Mouse (Mus musculus): ENCODE data around the gene Csk. TPM values are rescaled to one million over a fixed set of nuclear protein-coding genes. Genes with fewer than 3 reads are reported as not detected.

Gene Csk
- polyA plus RNA-seq, 1 experiment: 138 TPM

GRCm38 (mm10) chr9:57656631-57657350 is 3.4 kb upstream of the Csk start:
- no peak for DNase-seq (ENCODE audit: low read depth)
- TF ChIP-seq POLR2A (IDR thresholded peaks at IDR 0.05; ENCODE audit: borderline replicate concordance, extremely low read depth, insufficient read depth, insufficient read length, poor library complexity, severe bottlenecking) (no peak), CTCF (IDR thresholded peaks at IDR 0.05; ENCODE audit: borderline replicate concordance, extremely low read depth, insufficient read depth, insufficient read length) (no peak)

GRCm38 (mm10) chr9:57655749-57656148 is 2.3 kb upstream of the Csk start:
- peak; percentile 91 for TF ChIP-seq CTCF (IDR thresholded peaks at IDR 0.05; ENCODE audit: borderline replicate concordance, extremely low read depth, insufficient read depth, insufficient read length)
- TF ChIP-seq POLR2A (IDR thresholded peaks at IDR 0.05; ENCODE audit: borderline replicate concordance, extremely low read depth, insufficient read depth, insufficient read length, poor library complexity, severe bottlenecking): no peak
- peak; percentile 94 for DNase-seq (ENCODE audit: low read depth)

- DNase-seq (ENCODE audit: low read depth): no peak
- TF ChIP-seq CTCF (IDR thresholded peaks at IDR 0.05; ENCODE audit: borderline replicate concordance, extremely low read depth, insufficient read depth, insufficient read length) (no peak), POLR2A (IDR thresholded peaks at IDR 0.05; ENCODE audit: borderline replicate concordance, extremely low read depth, insufficient read depth, insufficient read length, poor library complexity, severe bottlenecking) (no peak)
These were observed 1.5 kb upstream of the Csk start for GRCm38 (mm10) chr9:57654966-57655365.

GRCm38 (mm10) chr9:57652855-57653254 is 576 bp downstream of the Csk start:
- TF ChIP-seq POLR2A (IDR thresholded peaks at IDR 0.05; ENCODE audit: borderline replicate concordance, extremely low read depth, insufficient read depth, insufficient read length, poor library complexity, severe bottlenecking) (no peak), CTCF (IDR thresholded peaks at IDR 0.05; ENCODE audit: borderline replicate concordance, extremely low read depth, insufficient read depth, insufficient read length) (no peak)
- DNase-seq (ENCODE audit: low read depth): peak; percentile 44

GRCm38 (mm10) chr9:57652351-57652750 is 1.1 kb downstream of the Csk start:
- no peak for DNase-seq (ENCODE audit: low read depth)

GRCm38 (mm10) chr9:57650786-57651311 is 2.6 kb downstream of the Csk start:
- TF ChIP-seq CTCF (IDR thresholded peaks at IDR 0.05; ENCODE audit: borderline replicate concordance, extremely low read depth, insufficient read depth, insufficient read length) (no peak), POLR2A (IDR thresholded peaks at IDR 0.05; ENCODE audit: borderline replicate concordance, extremely low read depth, insufficient read depth, insufficient read length, poor library complexity, severe bottlenecking) (no peak)
- peak; percentile 60 for DNase-seq (ENCODE audit: low read depth)

More at GRCm38 (mm10) chr9:57652351-57652750, 1.1 kb downstream of the Csk start:
- TF ChIP-seq CTCF (IDR thresholded peaks at IDR 0.05; ENCODE audit: borderline replicate concordance, extremely low read depth, insufficient read depth, insufficient read length) (no peak), POLR2A (IDR thresholded peaks at IDR 0.05; ENCODE audit: borderline replicate concordance, extremely low read depth, insufficient read depth, insufficient read length, poor library complexity, severe bottlenecking) (no peak)

GRCm38 (mm10) chr9:57650130-57650785 is 3.2 kb downstream of the Csk start:
- no peak for DNase-seq (ENCODE audit: low read depth)
- TF ChIP-seq POLR2A (IDR thresholded peaks at IDR 0.05; ENCODE audit: borderline replicate concordance, extremely low read depth, insufficient read depth, insufficient read length, poor library complexity, severe bottlenecking): no peak
- TF ChIP-seq CTCF (IDR thresholded peaks at IDR 0.05; ENCODE audit: borderline replicate concordance, extremely low read depth, insufficient read depth, insufficient read length): no peak

GRCm38 (mm10) chr9:57647286-57648108 is 5.9 kb downstream of the Csk start:
- no peak for TF ChIP-seq CTCF (IDR thresholded peaks at IDR 0.05; ENCODE audit: borderline replicate concordance, extremely low read depth, insufficient read depth, insufficient read length)
- TF ChIP-seq POLR2A (IDR thresholded peaks at IDR 0.05; ENCODE audit: borderline replicate concordance, extremely low read depth, insufficient read depth, insufficient read length, poor library complexity, severe bottlenecking): no peak
- no peak for DNase-seq (ENCODE audit: low read depth)

GRCm38 (mm10) chr9:57646551-57647103 is 6.8 kb downstream of the Csk start:
- TF ChIP-seq CTCF (IDR thresholded peaks at IDR 0.05; ENCODE audit: borderline replicate concordance, extremely low read depth, insufficient read depth, insufficient read length) (no peak), POLR2A (IDR thresholded peaks at IDR 0.05; ENCODE audit: borderline replicate concordance, extremely low read depth, insufficient read depth, insufficient read length, poor library complexity, severe bottlenecking) (no peak)
- DNase-seq (ENCODE audit: low read depth): no peak

GRCm38 (mm10) chr9:57644944-57645893 is 8.2 kb downstream of the Csk start:
- DNase-seq (ENCODE audit: low read depth): peak; percentile 96
- TF ChIP-seq POLR2A (IDR thresholded peaks at IDR 0.05; ENCODE audit: borderline replicate concordance, extremely low read depth, insufficient read depth, insufficient read length, poor library complexity, severe bottlenecking) (peak; percentile 95), CTCF (IDR thresholded peaks at IDR 0.05; ENCODE audit: borderline replicate concordance, extremely low read depth, insufficient read depth, insufficient read length) (peak; percentile 95)

All from brain, embryonic 14.5 days (tissue).